Mouse (Mus musculus) cerebellum, adult 11 months (tissue): ENCODE measurements at regions not wholly inside any gene's neighbourhood (a gene's known extent, or its start where the extent isn't known, plus 50 kb on each side); places are given as distances from the start of the nearest gene placed in this dataset.

Experiments
- DNase-seq: peaks from one replicate; pipeline ENCODE4 v3.0.0; 2022

DNA sequence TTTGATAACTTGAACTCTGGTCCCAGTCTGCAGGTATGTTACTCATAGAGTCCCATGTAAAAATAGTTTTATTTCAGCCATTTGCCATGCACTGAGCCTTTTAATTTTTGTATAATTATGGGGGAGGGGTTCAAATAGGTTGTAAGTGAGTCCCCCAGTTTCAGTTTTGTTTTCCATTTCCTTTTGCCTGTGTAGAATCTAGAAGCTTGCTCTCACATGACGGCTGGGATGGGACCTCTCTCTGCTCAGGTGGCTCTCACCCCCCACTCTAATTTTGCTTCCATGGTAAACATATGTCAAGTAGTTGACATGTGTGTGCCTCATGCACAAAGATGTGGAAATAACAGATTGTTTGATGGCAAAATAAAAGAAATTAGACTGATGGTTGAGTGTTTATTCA, 73.8 kb upstream of the Runx1 start:
- DNase-seq: no peak

DNA sequence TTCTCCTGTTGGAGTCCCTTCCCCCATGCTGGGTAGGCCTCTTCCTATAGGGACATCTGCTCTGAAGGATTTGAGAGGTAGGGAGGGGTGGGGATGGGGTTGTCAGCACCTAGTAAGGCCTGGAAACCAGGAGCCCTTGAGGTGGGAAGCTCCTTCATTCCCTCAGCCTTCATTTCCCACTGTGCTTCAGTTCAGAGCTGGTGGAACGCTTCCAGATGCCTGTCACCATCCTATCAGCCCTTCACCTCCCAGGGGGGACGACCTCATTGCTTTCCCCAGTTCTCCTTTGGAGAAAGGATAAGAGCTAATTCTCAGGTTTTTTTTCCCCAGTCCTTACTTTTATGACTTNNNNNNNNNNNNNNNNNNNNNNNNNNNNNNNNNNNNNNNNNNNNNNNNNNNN, 65.8 kb upstream of the Runx1 start:
- no peak for DNase-seq

DNA sequence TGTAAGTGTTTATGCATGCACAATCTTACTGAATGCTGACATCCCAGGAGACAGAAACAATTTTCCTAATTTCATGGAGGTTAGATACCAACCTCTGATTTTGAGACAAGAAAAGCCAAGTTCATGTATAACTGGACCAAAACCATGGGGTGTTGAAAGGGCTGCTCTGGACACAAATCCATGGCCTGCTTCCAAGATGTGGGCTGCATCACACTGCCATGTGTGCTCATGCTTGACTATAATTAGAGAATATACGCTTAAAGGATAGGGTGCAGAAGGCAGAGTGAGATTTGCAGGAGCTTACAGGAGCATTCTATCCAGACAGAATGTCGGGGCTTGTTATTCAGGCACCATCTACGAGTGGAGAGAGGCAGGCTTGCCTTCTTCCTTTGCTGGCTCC, 64.8 kb upstream of the Runx1 start:
- DNase-seq: no peak

DNA sequence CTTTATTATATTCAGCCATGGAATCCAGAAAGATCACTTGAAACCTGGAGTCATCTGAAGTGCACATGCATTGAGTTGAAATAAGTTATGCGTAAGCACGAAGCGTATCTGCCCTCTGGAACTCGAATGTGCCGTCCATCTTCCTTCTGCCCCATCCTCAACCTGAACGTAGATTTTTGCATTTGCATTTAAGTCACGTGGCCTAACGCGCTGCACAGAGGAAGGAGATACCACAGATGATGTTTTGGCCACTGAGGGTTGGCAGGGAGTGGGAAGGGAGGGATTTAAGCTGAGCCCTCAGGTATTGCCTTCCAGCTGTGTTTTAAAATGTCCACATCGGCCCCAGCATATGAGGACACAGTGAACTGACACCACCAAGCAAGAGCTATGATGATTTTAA, 63.6 kb upstream of the Runx1 start:
- DNase-seq: no peak

DNA sequence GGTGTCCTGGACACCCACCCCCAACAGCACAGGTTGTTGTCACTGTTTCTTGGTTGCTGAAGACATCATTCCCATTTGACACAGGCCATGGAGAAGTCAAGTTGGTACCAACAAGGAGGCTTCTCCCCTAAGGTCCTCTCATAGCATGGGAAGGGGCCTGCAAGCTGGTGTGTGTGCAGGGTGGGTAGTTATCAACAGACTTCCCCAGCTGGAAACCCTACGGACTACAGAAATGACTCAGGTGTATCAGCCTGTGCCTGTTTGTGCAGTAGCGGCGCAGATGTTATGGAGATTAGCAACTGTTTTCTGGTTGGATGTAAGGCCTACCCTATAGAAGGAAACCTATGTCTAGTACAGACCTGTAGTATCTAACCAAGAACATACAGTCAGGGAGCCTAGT, 60.3 kb upstream of the Runx1 start:
- no peak for DNase-seq

DNA sequence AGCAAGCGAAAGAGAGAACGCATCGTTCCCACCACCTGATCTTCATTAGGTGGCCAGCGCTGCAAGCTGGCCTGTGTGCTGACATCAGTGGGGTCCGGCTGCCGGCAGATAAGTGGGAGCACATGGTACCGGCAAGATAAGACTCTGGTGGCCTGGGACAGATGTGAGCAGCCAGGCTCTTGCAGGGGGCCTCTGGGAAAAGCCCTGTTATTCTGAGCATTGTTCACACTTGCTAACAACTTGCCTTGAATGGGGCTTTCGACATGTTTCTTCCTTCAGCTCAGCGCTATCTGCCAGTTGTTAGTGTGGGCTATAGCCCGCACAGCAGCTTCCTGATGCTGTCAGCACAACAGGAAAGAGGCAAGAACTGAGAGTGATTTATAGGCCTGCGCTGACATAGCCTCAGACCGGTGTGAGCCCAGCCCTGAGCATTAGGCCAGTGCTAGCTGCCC, 57.9 kb upstream of the Runx1 start:
- DNase-seq: no peak

DNA sequence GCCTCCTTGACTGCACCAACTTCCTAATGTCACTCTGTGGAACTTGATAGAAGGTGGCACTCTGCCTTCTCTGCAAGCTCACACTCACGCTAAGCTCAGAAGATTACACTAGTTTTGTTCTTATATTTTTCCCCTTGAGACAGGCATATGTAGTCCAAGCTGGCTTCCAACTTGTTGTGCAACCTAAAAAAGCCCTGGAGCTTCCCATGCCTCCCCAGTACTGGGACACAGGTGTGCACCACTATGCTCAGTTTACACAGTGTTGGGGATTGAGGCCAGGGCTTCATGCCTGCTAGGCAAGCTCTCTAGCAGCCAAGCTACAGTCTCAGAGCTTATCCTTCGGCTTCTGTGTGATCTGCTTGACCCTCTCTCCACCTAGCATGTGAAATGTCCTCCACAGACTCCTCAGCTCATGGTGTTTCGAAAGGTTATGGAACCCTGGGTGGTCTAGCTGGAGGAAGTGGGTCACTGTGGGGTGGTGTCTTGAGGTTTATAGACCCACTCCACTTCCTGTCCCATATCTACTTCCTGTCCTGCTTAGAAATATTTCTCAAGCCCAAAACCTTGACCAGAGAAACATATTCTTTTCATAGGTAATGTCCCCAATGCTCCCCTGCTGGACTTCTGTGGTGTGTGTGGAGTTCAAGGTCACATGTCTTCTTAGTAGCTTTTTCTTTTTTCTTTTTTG, 54.6 kb upstream of the Runx1 start:
- no peak for DNase-seq

DNA sequence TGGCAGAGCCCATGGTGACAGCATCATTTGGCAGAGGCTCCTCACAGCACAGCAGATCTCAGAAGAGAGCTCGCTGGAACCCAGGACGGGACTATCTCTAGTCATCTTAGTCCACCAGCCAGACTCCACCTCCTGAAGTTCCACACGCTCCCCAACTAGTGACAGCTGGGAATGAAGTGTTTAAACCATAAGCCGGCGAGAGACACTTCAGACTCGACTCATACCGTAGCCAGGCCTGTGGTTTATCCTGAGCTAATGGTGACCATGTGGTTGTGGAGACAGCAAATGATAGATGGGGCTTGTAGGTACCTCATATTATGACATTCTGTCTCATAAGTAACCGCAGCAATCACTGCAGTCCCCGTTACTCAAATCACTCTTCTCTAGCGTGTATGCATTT, 52.1 kb upstream of the Runx1 start:
- no peak for DNase-seq
